Mouse (Mus musculus) urinary bladder, postnatal 25 days (tissue): Measurements from ENCODE around the gene Ptpro.

Source experiments
- DNase-seq: peaks from one replicate; pipeline ENCODE4 v3.0.0; 2022; ENCODE audit warnings: low spot score

The Ptpro gene

DNA sequence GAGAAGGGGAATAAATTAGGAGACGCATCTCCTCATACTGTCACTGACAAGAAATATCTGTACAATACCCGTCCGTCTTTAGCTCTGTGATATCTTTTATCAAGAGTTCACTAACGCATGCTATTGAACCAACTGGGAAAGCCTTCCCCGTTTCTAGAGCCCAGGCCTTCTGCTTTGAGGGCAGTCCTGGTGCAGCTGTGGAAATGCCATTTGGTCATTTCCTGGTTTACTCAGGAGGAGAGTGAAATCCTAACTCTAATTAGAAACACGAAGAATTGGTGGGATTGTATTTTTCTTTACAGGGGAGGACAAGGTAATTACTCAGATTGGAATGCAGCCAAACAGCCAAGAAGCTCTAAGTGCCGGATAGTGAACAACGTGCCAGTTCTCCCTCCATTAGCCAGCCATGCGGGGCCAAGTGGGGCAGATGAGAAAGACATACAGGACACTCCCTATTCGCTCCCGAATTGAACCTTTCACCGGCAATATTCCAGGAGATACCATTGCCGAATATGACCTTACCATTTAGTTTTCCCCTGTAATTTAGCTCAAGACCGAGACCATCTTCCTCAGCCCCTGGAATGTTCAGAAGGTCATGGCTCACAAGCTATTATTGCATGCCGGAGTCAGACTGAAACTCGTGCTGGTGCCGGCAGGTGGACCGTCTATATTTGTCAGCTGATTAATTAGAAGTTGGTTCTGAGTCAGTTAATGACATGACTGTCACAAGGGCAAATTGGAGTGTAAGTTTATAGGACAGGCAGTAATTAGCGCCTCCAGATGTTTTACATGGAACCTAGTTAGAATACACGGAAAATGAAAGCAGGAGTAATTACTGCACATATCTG, 43.1 kb downstream of the Ptpro start:
- DNase-seq, result no peak

- no peak for DNase-seq
These were observed 50.4 kb downstream of the Ptpro start for GRCm38 (mm10) chr6:137302561-137302960.

GRCm38 (mm10) chr6:137303824-137304223, 51.7 kb downstream of the Ptpro start:
- DNase-seq, result no peak

DNA sequence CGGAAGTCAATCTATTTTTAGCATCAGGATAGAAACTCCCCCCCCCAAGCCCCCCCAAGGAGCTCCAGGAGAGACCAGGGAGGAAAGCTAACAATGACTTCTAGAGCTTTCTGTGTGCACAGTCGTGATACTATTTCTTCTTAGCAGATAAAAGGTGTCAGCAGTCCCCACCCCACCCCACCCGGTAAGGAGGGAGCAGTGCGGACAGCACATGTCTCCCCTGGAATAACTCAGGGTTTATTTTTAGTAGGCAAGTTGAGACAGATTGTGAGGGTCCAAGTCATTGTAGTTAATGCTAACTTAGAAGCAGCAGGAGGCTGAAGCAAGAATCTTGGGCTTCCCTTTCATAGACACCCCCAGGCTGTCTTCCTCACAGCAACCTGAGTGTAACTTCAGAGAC, 63.1 kb downstream of the Ptpro start:
- no peak for DNase-seq

DNA sequence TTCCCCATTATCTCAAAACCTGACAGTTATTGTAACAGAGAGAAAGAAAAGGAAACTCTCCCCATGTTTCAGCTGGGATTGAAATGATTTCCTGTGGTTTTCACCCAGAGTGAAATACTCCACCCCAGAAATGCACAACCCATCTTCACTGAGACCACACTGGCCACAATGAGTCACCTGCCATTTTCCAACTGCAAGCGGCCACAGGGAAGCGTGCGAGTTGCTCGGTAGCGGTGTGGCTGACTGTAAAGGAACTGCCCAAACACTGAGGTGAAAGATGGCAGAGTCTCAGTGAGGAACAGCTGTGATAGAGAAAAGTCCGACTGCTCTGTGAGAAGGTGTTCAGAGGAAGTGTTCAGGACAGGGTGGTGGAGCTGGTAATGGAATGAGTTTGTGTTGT, 64.2 kb downstream of the Ptpro start:
- DNase-seq, result no peak

DNA sequence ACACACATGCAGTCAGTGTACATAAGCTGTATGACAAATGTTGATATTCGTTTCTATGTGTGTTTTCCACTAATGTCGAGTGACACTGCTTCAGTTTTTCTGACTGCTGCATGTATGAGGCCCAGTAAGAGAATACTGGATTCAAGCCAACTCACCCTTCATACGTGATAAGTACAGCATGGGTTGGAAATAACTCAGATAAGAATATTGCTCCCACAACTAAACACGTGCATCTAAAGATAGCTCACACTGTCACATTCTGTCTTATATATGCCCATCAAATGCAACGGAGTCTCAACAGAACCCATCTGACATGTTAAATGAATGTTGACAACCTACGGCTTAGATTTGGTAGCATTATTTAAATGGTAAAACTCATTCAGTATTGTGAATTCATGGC, 65.4 kb downstream of the Ptpro start:
- no peak for DNase-seq

- DNase-seq, result no peak
These were observed 66.2 kb downstream of the Ptpro start for GRCm38 (mm10) chr6:137318242-137318861.

GRCm38 (mm10) chr6:137319658-137320057, 67.5 kb downstream of the Ptpro start:
- no peak for DNase-seq

DNA sequence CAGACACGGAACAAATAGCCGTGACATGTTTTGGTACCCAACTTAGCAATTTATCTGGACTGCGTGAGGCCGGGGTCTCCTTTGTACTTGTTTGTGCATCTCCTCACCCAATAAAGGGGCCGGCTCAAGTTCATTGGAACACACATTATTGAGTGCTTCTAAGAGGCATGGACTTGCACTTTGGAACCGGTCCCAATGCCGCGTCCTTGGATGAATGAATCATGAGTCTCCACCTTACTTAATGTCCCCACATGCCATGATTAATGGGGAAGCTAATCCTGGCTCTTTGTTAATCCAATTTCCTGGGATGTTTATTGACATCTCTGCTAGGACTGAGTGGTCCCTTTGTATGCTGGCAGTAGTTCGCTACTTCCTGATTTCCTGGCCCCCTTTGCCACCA, 75.6 kb downstream of the Ptpro start:
- DNase-seq, result no peak

DNA sequence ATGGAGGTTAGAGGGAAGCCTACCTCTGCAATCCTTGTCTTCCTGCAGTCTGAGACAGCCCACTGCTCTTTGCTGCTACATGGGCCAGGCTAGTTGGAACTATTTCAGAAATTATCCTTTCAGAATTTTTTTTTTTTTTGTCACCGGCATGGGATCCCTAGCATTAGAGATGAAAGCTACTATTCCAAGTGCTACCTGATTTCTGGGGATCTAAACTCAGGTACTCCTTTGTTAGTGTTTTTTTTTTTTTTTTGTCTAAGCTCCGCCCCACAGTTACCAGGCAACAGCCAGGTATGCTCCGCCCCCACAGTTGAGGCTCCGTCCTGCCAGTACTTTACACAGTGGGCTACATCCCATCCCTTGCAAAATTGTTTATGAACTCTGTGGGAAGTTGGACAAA, 76.1 kb downstream of the Ptpro start:
- DNase-seq, result no peak

- no peak for DNase-seq
These were observed 78.7 kb downstream of the Ptpro start for GRCm38 (mm10) chr6:137330782-137331181.

GRCm38 (mm10) chr6:137331826-137332225, 79.7 kb downstream of the Ptpro start:
- DNase-seq, result no peak

- no peak for DNase-seq
These were observed 87.0 kb downstream of the Ptpro start for GRCm38 (mm10) chr6:137339071-137339470.

GRCm38 (mm10) chr6:137343688-137344441, 91.7 kb downstream of the Ptpro start:
- no peak for DNase-seq

GRCm38 (mm10) chr6:137360166-137360565, 108.0 kb downstream of the Ptpro start:
- no peak for DNase-seq

DNA sequence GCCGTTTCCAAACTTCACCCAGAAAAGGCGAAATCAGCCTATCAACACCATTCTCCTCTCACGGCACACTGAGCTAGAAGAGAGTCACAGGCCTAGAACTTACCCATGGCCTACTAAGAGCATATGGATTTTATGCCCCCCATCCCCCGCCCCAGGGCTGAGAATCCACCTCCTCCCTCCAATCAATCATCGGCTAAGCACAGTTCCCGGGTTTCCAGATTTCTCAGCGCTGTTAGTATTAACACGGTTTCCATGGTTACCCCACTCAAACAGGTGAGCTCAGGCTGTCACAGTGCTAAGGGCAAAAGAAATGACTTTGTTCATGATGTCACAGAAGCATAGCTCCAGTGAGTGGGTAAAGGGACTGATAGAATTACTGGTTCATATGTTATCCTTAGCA, 110.1 kb downstream of the Ptpro start:
- DNase-seq, result no peak

- no peak for DNase-seq
These were observed 112.6 kb downstream of the Ptpro start for GRCm38 (mm10) chr6:137364681-137365080.

DNA sequence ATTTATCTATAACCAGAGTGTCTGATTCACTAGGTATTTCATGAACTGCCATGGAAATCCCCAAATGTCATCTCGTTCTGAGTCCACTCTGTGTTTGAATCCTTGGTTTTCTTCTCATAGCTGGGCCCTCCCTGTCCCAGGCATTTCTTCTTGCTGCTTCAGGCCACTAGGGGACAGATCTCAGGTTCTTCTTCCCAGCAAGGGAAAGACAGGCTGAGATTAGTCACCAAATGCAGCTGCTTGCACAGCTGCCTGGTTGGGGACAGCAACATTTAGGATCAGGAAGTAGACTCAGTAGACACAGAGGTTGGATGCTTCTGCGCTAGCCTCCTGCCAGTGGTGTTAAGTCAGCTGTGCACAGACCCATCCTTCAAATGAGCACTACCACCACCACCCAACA, 113.5 kb downstream of the Ptpro start:
- no peak for DNase-seq

GRCm38 (mm10) chr6:137370745-137371144, 118.6 kb downstream of the Ptpro start:
- no peak for DNase-seq

DNA sequence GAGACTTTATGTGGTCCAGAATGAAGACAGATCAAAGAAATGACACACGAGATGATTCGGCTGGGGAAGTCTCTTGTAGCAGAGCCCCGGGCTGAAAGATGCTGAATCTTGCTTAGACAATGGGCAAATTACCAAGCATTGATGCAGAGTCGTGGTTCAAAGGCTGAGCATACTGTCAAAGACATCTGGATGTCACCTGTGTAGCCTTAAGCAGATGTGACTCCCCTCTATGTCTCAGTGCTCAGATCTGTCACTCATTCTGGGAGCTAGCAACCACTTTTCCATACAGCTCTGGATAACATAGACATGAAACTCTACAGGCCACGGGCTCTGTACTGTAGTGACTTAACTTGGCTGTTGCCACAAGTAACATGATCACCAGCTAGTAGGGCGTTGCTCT, 119.3 kb downstream of the Ptpro start:
- no peak for DNase-seq

DNA sequence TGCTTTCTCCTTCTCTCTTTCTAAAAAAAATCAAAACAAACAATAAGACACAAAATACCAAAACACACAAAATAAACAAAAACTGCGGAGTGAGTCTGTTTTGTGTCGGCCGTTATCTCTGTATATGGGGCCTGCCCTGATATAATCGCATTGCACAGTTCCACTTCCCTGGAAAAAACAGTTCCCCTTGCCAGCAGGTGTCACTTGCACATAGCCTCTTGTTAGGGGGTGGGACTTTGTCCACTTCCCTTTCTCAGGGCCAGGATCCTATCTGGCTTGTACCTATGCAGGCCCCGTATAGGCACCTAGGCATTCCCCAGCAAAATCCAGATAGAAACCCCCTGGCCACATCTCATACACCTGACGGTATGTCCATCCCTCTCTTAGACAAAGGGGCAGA, 121.8 kb downstream of the Ptpro start:
- DNase-seq, result no peak

DNA sequence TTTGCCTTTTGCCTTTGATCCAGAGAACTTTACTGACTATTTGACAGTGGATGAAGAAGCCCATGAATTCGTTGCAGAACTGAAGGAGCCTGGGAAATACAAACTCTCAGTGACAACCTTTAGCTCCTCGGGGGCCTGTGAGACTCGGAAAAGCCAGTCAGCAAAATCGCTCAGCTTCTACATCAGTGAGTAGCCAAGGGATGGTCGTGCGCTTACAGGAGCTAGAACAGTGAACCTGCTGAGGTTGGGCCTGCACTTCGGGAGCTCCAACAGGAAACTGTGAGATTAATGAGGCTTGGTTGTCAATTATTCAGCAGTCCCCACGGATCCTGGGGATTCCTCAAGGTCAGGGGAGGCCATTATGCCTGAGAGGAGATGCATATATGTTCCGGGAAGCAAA, 130.4 kb downstream of the Ptpro start:
- no peak for DNase-seq

DNA sequence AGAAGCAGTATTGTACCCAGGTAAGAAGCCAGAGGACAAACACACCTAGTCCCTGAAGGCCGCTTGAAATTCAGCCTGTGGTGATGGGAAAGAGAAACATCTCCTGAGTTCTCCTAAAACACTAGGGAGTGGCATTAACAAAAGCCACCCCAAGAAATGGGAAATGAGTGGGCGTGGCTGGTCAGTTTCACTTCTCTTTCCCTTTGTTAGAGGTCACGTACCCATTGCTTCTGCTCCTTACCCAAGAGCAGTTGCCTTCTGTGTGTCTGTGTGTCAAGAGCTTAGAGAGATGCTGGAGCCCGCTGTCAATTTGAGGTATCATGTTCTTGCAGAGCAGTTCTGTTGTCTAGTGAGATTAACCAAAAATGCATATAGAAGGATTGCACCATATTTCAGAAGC, 134.2 kb downstream of the Ptpro start:
- no peak for DNase-seq
